Mouse (Mus musculus) neural tube, embryonic 15.5 days (tissue): Measurements from ENCODE around the gene Ncoa3. TPM values are rescaled to one million over a fixed set of nuclear protein-coding genes. Genes with fewer than 3 reads are reported as not detected.

Experiments used
- ATAC-seq: fragments of 200-750 bp; cut with Nextera tagmentation; 2 replicates; pipeline ENCODE4 v1.8.0; 2017; ENCODE audit warnings: mild to moderate bottlenecking, moderate TSS enrichment, moderate library complexity; ENCODE audit not compliant: low FRiP score
- H3K27ac ChIP-seq: fragments of 300-500 bp; sonication (generic); replicated peaks from 2 replicates; pipeline ENCODE4 v1.5.1; 2015; ENCODE audit warnings: mild to moderate bottlenecking, inconsistent platforms
- H3K27me3 ChIP-seq: fragments of 300-500 bp; sonication (generic); replicated peaks from 2 replicates; pipeline ENCODE4 v1.6.1; 2015; ENCODE audit warnings: inconsistent platforms
- H3K36me3 ChIP-seq: fragments of 300-500 bp; sonication (generic); 2 replicates; pipeline ENCODE4 v1.6.1; 2015; ENCODE audit warnings: inconsistent platforms
- H3K4me1 ChIP-seq: fragments of 300-500 bp; sonication (generic); 2 replicates; pipeline ENCODE4 v1.6.1; 2015; ENCODE audit warnings: inconsistent platforms
- H3K4me2 ChIP-seq: fragments of 300-500 bp; sonication (generic); 2 replicates; pipeline ENCODE4 v1.6.1; 2015; ENCODE audit warnings: inconsistent platforms, mild to moderate bottlenecking, moderate library complexity
- H3K4me3 ChIP-seq: fragments of 300-500 bp; sonication (generic); replicated peaks from 2 replicates; pipeline ENCODE4 v1.5.1; 2015; ENCODE audit warnings: mild to moderate bottlenecking, inconsistent platforms
- H3K9ac ChIP-seq: fragments of 300-500 bp; sonication (generic); replicated peaks from 2 replicates; pipeline ENCODE4 v1.6.1; 2015; ENCODE audit warnings: mild to moderate bottlenecking, inconsistent platforms
- H3K9me3 ChIP-seq: fragments of 300-500 bp; sonication (generic); replicated peaks from 2 replicates; pipeline ENCODE4 v1.6.1; 2016; ENCODE audit warnings: inconsistent platforms
- WGBS: fragments of 180-500 bp; shearing (Covaris S2); methylation state at CpG from one replicate; pipeline ENCODE4 v1.1.7; 2015; ENCODE audit warnings: mixed read lengths; 5-methylcytosine and 5-hydroxymethylcytosine counted together
- polyA plus RNA-seq: library from polyadenylated mRNA; unstranded; fragments of >200 nt; fragmentation: Nextera tagmentation; extraction: Ambion mirVana; gene quantifications from 2 replicates; pipeline ENCODE4 v1.2.1, GENCODE M21; 2015

Ncoa3 gene
- polyA plus RNA-seq, 1 experiment from 2014 or later = 13.3 TPM

- WGBS = 82% methylated on average over 9 of the region's 9 CpGs
- Histone ChIP-seq H3K9ac (no peak overlapping the region), H3K4me3 (no peak overlapping the region), H3K27me3 (no peaks in the 10 kb centered on the region), H3K4me1 (0 out of 2 replicates have a peak, but pooled peaks cover 3% of the 10 kb centered on the region), H3K9me3 (no peaks in the 10 kb centered on the region), H3K4me2 (no peak overlapping the region), H3K27ac (no peak overlapping the region), H3K36me3 (no peaks in the 10 kb centered on the region)
- ATAC-seq = no peak
These were observed 35.1 kb upstream of the Ncoa3 start for GRCm38 (mm10) chr2:165957257-165957828.

GRCm38 (mm10) chr2:165958556-165958955 is 33.9 kb upstream of the Ncoa3 start:
- Histone ChIP-seq H3K4me2 (no peak overlapping the region), H3K36me3 (no peaks in the 10 kb centered on the region), H3K27me3 (no peaks in the 10 kb centered on the region), H3K4me1 (0 out of 2 replicates have a peak, but pooled peaks cover 3% of the 10 kb centered on the region), H3K27ac (no peak overlapping the region), H3K4me3 (no peak overlapping the region), H3K9me3 (no peaks in the 10 kb centered on the region), H3K9ac (no peak overlapping the region)
- no peak for ATAC-seq
- 65% methylated on average over 6 of the region's 6 CpGs for WGBS

DNA sequence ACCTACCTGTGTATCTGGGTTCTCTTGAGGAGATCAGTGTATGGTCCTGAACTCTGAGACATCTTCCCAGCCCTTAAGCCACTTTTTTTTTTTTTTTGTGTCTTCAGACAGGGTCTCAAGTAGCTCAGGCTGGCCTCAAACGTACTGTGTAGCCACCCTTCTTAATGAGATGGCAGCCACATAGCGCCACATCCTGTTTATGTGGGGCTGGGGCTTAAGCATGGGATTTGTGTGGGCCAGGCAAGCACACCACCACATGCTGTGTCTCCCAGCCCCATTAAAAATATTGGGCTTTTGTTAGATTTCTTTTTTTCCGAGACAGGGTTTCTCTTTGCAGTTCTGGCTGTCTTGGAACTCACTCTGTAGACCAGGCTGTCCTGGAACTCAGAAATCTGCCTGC is 31.7 kb upstream of the Ncoa3 start:
- no peak overlapping the region for H3K4me2 ChIP-seq
- no peak for ATAC-seq
- WGBS = 76% methylated on average over 3 of the region's 3 CpGs

GRCm38 (mm10) chr2:165962824-165963223 is 29.6 kb upstream of the Ncoa3 start:
- Histone ChIP-seq H3K27me3 (no peaks in the 10 kb centered on the region), H3K4me3 (no peak overlapping the region), H3K36me3 (no peaks in the 10 kb centered on the region), H3K9ac (no peak overlapping the region), H3K4me1 (0 out of 2 replicates have a peak, but pooled peaks cover 2% of the 10 kb centered on the region), H3K27ac (no peak overlapping the region), H3K9me3 (no peaks in the 10 kb centered on the region), H3K4me2 (no peak overlapping the region)
- no peak for ATAC-seq
- WGBS = 84% methylated on average over 5 of the region's 5 CpGs

More for the DNA sequence above, 31.7 kb upstream of the Ncoa3 start:
- no peaks in the 10 kb centered on the region for H3K9me3 ChIP-seq
- H3K27ac ChIP-seq = no peak overlapping the region
- H3K4me1 ChIP-seq = no peaks in the 10 kb centered on the region
- H3K9ac ChIP-seq = no peak overlapping the region
- no peaks in the 10 kb centered on the region for H3K36me3 ChIP-seq
- H3K27me3 ChIP-seq = no peaks in the 10 kb centered on the region
- no peak overlapping the region for H3K4me3 ChIP-seq

- Histone ChIP-seq H3K9me3 (no peaks in the 10 kb centered on the region), H3K4me1 (0 out of 2 replicates have a peak, but pooled peaks cover 2% of the 10 kb centered on the region), H3K9ac (no peak overlapping the region), H3K4me2 (no peak overlapping the region), H3K36me3 (no peaks in the 10 kb centered on the region), H3K27me3 (no peaks in the 10 kb centered on the region), H3K27ac (no peak overlapping the region), H3K4me3 (no peak overlapping the region)
- 44% methylated on average over 4 of the region's 4 CpGs for WGBS
- no peak for ATAC-seq
These were observed 28.3 kb upstream of the Ncoa3 start for GRCm38 (mm10) chr2:165964121-165964520.

GRCm38 (mm10) chr2:165967076-165967475 is 25.4 kb upstream of the Ncoa3 start:
- no peak for ATAC-seq
- H3K36me3 ChIP-seq = no peaks in the 10 kb centered on the region
- H3K4me1 ChIP-seq = 0 out of 2 replicates have a peak, but pooled peaks cover 2% of the 10 kb centered on the region
- 96% methylated on average over 2 of the region's 2 CpGs for WGBS
- H3K4me3 ChIP-seq = no peak overlapping the region
- H3K27ac ChIP-seq = no peak overlapping the region
- no peaks in the 10 kb centered on the region for H3K27me3 ChIP-seq
- H3K9ac ChIP-seq = no peak overlapping the region
- H3K9me3 ChIP-seq = no peaks in the 10 kb centered on the region
- no peak overlapping the region for H3K4me2 ChIP-seq

GRCm38 (mm10) chr2:165967823-165968555 is 24.4 kb upstream of the Ncoa3 start:
- no peak overlapping the region for H3K27ac ChIP-seq
- WGBS = 68% methylated on average over 6 of the region's 6 CpGs

DNA sequence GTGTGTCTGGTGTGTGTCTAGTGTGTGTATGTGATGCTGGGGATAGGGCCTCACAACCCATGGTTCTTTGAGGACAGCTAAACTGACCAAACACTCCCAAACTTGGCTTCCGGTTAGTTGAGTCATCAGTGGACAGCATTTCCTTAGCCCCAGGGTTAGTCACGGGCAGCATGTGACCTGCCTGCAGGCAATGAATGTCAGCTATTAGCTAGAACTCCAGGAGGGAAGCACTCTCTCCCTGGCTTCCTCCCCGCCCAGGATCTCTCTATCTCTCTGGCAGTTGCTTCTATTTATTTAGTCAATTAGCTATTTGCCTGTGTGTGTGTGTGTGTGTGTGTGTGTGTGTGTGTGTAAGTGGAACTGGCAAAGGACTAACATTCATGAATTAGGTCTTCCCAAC is 23.6 kb upstream of the Ncoa3 start:
- Histone ChIP-seq H3K4me2 (no peak overlapping the region), H3K27ac (no peak overlapping the region), H3K9ac (no peak overlapping the region), H3K4me3 (no peak overlapping the region), H3K4me1 (0 out of 2 replicates have a peak, but pooled peaks cover 2% of the 10 kb centered on the region), H3K9me3 (no peaks in the 10 kb centered on the region), H3K27me3 (no peaks in the 10 kb centered on the region), H3K36me3 (no peaks in the 10 kb centered on the region)
- no peak for ATAC-seq
- 45% methylated on average over 3 of the region's 3 CpGs for WGBS

More at GRCm38 (mm10) chr2:165967823-165968555, 24.4 kb upstream of the Ncoa3 start:
- no peak overlapping the region for H3K9ac ChIP-seq
- no peaks in the 10 kb centered on the region for H3K27me3 ChIP-seq
- H3K36me3 ChIP-seq = no peaks in the 10 kb centered on the region
- H3K4me1 ChIP-seq = 0 out of 2 replicates have a peak, but pooled peaks cover 2% of the 10 kb centered on the region
- H3K4me3 ChIP-seq = no peak overlapping the region
- H3K4me2 ChIP-seq = no peak overlapping the region
- no peak for ATAC-seq
- H3K9me3 ChIP-seq = no peaks in the 10 kb centered on the region

DNA sequence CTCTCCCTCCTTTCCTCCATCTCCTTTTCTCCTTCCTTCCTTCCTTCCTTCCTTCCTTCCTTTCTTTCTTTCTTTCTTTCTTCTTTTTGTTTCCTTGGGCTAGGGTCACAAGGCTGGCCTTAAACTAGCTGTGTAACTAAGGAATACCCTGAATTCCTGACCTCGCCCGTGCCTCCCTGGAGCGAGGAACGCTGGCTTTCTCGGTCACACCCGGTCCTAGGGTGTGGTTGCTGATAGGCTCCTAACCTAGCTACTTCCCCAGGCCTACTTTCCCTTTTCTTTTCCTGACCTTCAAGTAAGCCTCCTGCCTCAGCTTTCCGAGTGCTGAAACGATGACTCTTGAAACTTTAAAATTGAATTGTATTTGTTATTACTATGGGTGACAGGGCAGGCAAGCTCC is 23.0 kb upstream of the Ncoa3 start:
- Histone ChIP-seq H3K9me3 (no peaks in the 10 kb centered on the region), H3K9ac (no peak overlapping the region), H3K27ac (no peak overlapping the region), H3K4me3 (no peak overlapping the region), H3K4me2 (no peak overlapping the region), H3K27me3 (no peaks in the 10 kb centered on the region), H3K4me1 (0 out of 2 replicates have a peak, but pooled peaks cover 2% of the 10 kb centered on the region), H3K36me3 (no peaks in the 10 kb centered on the region)
- no peak for ATAC-seq
- WGBS = 68% methylated on average over 8 of the region's 8 CpGs

DNA sequence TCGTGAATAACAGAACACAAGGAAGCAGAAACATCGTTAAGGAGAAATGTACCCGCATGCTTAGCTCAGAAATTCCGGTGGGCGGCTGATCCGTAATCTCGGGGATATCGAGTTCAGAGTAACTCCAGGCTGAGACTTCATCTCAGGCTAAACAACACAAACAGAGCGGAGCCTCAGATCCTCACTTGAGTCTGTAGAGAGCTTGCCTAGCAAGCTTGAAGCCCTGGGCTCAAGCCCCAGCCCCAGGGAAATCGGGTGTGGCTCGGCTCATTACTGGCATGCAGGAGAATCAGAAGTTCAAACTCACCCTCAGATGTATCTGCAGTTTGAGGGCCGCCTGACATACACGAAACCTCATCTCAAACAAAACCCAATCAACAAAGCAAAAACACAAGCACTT is 22.5 kb upstream of the Ncoa3 start:
- H3K4me1 ChIP-seq = 0 out of 2 replicates have a peak, but pooled peaks cover 2% of the 10 kb centered on the region
- H3K36me3 ChIP-seq = no peaks in the 10 kb centered on the region
- WGBS = 92% methylated on average over 13 of the region's 13 CpGs
- no peak overlapping the region for H3K27ac ChIP-seq
- no peak for ATAC-seq
- H3K4me2 ChIP-seq = no peak overlapping the region
- H3K4me3 ChIP-seq = no peak overlapping the region
- no peak overlapping the region for H3K9ac ChIP-seq
- H3K9me3 ChIP-seq = no peaks in the 10 kb centered on the region
- no peaks in the 10 kb centered on the region for H3K27me3 ChIP-seq

- Histone ChIP-seq H3K4me3 (no peak overlapping the region), H3K36me3 (no peaks in the 10 kb centered on the region), H3K27ac (no peak overlapping the region), H3K4me2 (no peak overlapping the region), H3K4me1 (0 out of 2 replicates have a peak, but pooled peaks cover 2% of the 10 kb centered on the region), H3K27me3 (no peaks in the 10 kb centered on the region), H3K9me3 (no peaks in the 10 kb centered on the region), H3K9ac (no peak overlapping the region)
- 96% methylated on average over 7 of the region's 7 CpGs for WGBS
- no peak for ATAC-seq
These were observed 21.7 kb upstream of the Ncoa3 start for GRCm38 (mm10) chr2:165970767-165971166.

DNA sequence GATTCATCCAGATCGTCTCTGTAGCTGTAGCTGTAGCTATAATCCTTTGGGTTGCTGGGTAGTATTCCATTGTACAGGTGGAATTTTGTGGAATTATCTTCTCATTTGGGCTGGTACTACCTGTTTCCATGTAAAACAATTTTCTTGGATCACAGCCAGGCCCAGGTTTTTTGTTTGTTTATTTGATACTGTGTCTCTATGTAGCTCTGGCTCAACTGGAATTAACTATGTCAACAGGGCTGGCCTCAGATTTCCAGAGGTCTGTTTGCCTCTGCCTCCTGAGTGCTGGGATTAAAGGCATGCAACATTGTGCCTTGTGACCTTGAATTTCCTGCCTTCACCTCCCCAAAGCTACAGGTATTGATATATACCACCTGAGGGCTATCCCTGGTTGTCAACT is 18.1 kb upstream of the Ncoa3 start:
- H3K36me3 ChIP-seq = no peaks in the 10 kb centered on the region
- no peak overlapping the region for H3K27ac ChIP-seq
- H3K4me1 ChIP-seq = no peaks in the 10 kb centered on the region
- H3K9ac ChIP-seq = no peak overlapping the region
- no peaks in the 10 kb centered on the region for H3K9me3 ChIP-seq
- 88% methylated on average over 1 of the region's 1 CpGs for WGBS
- H3K4me2 ChIP-seq = no peak overlapping the region
- H3K27me3 ChIP-seq = no peaks in the 10 kb centered on the region
- H3K4me3 ChIP-seq = no peak overlapping the region
- no peak for ATAC-seq
